Mouse (Mus musculus) erythroblast, embryonic 14.5 days (primary cell): ENCODE results near the gene Slc37a1. TPM values are rescaled to one million over a fixed set of nuclear protein-coding genes. Genes with fewer than 3 reads are reported as not detected.

Source experiments
- H3K27me3 ChIP-seq: 2 replicates; pipeline ENCODE4 v1.6.1; 2012; ENCODE audit warnings: inconsistent platforms; ENCODE audit not compliant: control insufficient read depth
- H3K36me3 ChIP-seq: 2 replicates; pipeline ENCODE4 v1.6.1; 2012; ENCODE audit warnings: mild to moderate bottlenecking, inconsistent platforms; ENCODE audit not compliant: control insufficient read depth
- H3K4me1 ChIP-seq: 2 replicates; pipeline ENCODE4 v1.6.1; 2012; ENCODE audit warnings: inconsistent platforms; ENCODE audit not compliant: control insufficient read depth
- H3K4me3 ChIP-seq: replicated peaks from 2 replicates; pipeline ENCODE3; 2012; ENCODE audit warnings: moderate library complexity, mild to moderate bottlenecking, inconsistent platforms
- H3K9me3 ChIP-seq: 2 replicates; pipeline ENCODE4 v1.6.1; 2012; ENCODE audit warnings: low read length, inconsistent platforms, mixed read lengths; ENCODE audit not compliant: control insufficient read depth
- GATA1 ChIP-seq: IDR thresholded peaks from 2 replicates; pipeline ENCODE4 v1.6.1; 2012; ENCODE audit warnings: low read length, inconsistent platforms, mixed read lengths
- TAL1 ChIP-seq: IDR thresholded peaks from 3 replicates; pipeline ENCODE4 v1.6.1; 2012; ENCODE audit warnings: low read length, inconsistent platforms, mixed read lengths
- polyA plus RNA-seq: library from polyadenylated mRNA; stranded (reverse); fragments of >175 nt; gene quantifications from 2 replicates; pipeline ENCODE4 v1.2.3, GENCODE M21; 2012

Gene Slc37a1
- polyA plus RNA-seq, 1 experiment = 0.01 TPM

- Histone ChIP-seq H3K36me3 (no peaks in the 10 kb centered on the region), H3K9me3 (no peaks in the 10 kb centered on the region)
These were observed 32.5 kb downstream of the Slc37a1 start for GRCm38 (mm10) chr17:31318906-31319767.

GRCm38 (mm10) chr17:31321425-31321824 lies 34.8 kb downstream of the Slc37a1 start:
- no peak for TF ChIP-seq TAL1
- no peak for TF ChIP-seq GATA1
- H3K27me3 ChIP-seq = no peaks in the 10 kb centered on the region
- no peak overlapping the region for H3K4me3 ChIP-seq
- peaks cover 6% of the 10 kb centered on the region for H3K4me1 ChIP-seq
- no peaks in the 10 kb centered on the region for H3K36me3 ChIP-seq
- no peaks in the 10 kb centered on the region for H3K9me3 ChIP-seq

More at GRCm38 (mm10) chr17:31318906-31319767, 32.5 kb downstream of the Slc37a1 start:
- Histone ChIP-seq H3K4me1 (peaks cover 6% of the 10 kb centered on the region), H3K4me3 (no peak overlapping the region), H3K27me3 (no peaks in the 10 kb centered on the region)
- no peak for TF ChIP-seq TAL1
- no peak for TF ChIP-seq GATA1

- Histone ChIP-seq H3K4me1 (no peaks in the 10 kb centered on the region), H3K9me3 (no peaks in the 10 kb centered on the region), H3K36me3 (no peaks in the 10 kb centered on the region), H3K27me3 (no peaks in the 10 kb centered on the region), H3K4me3 (no peak overlapping the region)
- TF ChIP-seq GATA1 = no peak
- no peak for TF ChIP-seq TAL1
These were observed 35.9 kb downstream of the Slc37a1 start for GRCm38 (mm10) chr17:31322446-31322845.

GRCm38 (mm10) chr17:31323379-31323778 lies 36.8 kb downstream of the Slc37a1 start:
- H3K4me3 ChIP-seq = no peak overlapping the region
- H3K36me3 ChIP-seq = no peaks in the 10 kb centered on the region
- no peaks in the 10 kb centered on the region for H3K9me3 ChIP-seq
- TF ChIP-seq GATA1 (no peak), TAL1 (no peak)
- no peaks in the 10 kb centered on the region for H3K4me1 ChIP-seq
- H3K27me3 ChIP-seq = no peaks in the 10 kb centered on the region

- H3K4me3 ChIP-seq = no peak overlapping the region
- no peak for TF ChIP-seq TAL1
- no peak for TF ChIP-seq GATA1
- H3K9me3 ChIP-seq = no peaks in the 10 kb centered on the region
- H3K27me3 ChIP-seq = no peaks in the 10 kb centered on the region
- H3K36me3 ChIP-seq = no peaks in the 10 kb centered on the region
- no peaks in the 10 kb centered on the region for H3K4me1 ChIP-seq
These were observed 37.6 kb downstream of the Slc37a1 start for GRCm38 (mm10) chr17:31324227-31324626.

GRCm38 (mm10) chr17:31325451-31326219 lies 39.0 kb downstream of the Slc37a1 start:
- H3K36me3 ChIP-seq = no peaks in the 10 kb centered on the region
- no peaks in the 10 kb centered on the region for H3K27me3 ChIP-seq
- no peak overlapping the region for H3K4me3 ChIP-seq
- no peak for TF ChIP-seq GATA1
- no peak for TF ChIP-seq TAL1
- H3K4me1 ChIP-seq = no peaks in the 10 kb centered on the region
- no peaks in the 10 kb centered on the region for H3K9me3 ChIP-seq

- Histone ChIP-seq H3K4me3 (no peak overlapping the region), H3K4me1 (no peaks in the 10 kb centered on the region), H3K36me3 (no peaks in the 10 kb centered on the region), H3K27me3 (no peaks in the 10 kb centered on the region), H3K9me3 (peaks cover 3% of the 10 kb centered on the region)
- TF ChIP-seq TAL1 (no peak), GATA1 (no peak)
These were observed 39.7 kb downstream of the Slc37a1 start for GRCm38 (mm10) chr17:31326220-31326852.

- TF ChIP-seq TAL1 (no peak), GATA1 (no peak)
- no peak overlapping the region for H3K4me3 ChIP-seq
- no peaks in the 10 kb centered on the region for H3K27me3 ChIP-seq
- H3K4me1 ChIP-seq = no peaks in the 10 kb centered on the region
- no peaks in the 10 kb centered on the region for H3K36me3 ChIP-seq
- peaks cover 3% of the 10 kb centered on the region for H3K9me3 ChIP-seq
These were observed 41.9 kb downstream of the Slc37a1 start for GRCm38 (mm10) chr17:31328466-31328865.

GRCm38 (mm10) chr17:31330622-31331021 lies 44.0 kb downstream of the Slc37a1 start:
- no peaks in the 10 kb centered on the region for H3K4me1 ChIP-seq
- no peak for TF ChIP-seq GATA1
- no peak for TF ChIP-seq TAL1
- H3K4me3 ChIP-seq = no peak overlapping the region
- H3K27me3 ChIP-seq = no peaks in the 10 kb centered on the region
- peaks cover 3% of the 10 kb centered on the region for H3K9me3 ChIP-seq
- H3K36me3 ChIP-seq = no peaks in the 10 kb centered on the region
